Mouse (Mus musculus): ENCODE measurements at regions not wholly inside any gene's neighbourhood (a gene's known extent, or its start where the extent isn't known, plus 50 kb on each side); places are given as distances from the start of the nearest gene placed in this dataset.

DNA sequence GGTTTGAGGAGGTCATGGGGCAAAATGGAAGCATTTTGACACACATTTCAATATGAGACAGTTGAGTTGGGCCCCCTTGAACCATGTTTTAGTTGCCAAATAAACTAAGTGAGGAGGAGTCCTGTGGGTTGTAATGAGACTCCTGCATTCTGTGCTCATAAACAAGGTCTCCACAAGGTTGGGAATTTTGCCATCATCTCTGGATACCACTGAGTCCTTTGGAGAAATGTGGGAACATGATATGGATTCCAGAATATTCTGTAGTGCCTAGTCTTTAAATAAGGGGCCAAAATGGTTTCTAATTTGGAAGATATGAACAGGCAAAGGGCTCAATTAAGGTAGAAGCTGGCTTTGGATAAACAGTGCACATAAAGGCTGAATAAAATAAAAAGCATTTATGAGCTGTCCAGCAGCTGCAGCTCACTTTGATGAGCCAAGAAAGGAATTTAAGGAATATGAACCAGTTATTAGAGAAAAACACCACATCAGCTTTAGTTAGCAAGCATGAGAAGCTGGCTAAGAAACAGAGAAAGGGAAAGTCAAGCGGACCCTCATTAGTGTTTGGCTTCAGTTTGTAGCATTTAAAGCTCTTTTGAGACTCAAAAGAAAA is 161.3 kb upstream of the Sstr4 start:
- no peak overlapping the region for H3K27ac ChIP-seq (ENCODE audit: low read depth, low read length)
- H3K36me3 ChIP-seq (ENCODE audit: control insufficient read depth, insufficient read depth, low read length) = no peaks in the 10 kb centered on the region
- H3K4me3 ChIP-seq (ENCODE audit: low read depth, low read length) = no peak overlapping the region
- no peak overlapping the region for H3K4me2 ChIP-seq
- no peak for DNase-seq (ENCODE audit: low spot score)
- no peak for ATAC-seq (replicated peaks; ENCODE audit: low FRiP score)
- no peak overlapping the region for H3K9ac ChIP-seq (ENCODE audit: low read depth, low read length)
- 86% methylated on average over 1 of the region's 1 CpGs for WGBS
- H3K9me3 ChIP-seq (ENCODE audit: control insufficient read depth, low read length) = no peaks in the 10 kb centered on the region
- H3K4me1 ChIP-seq (replicated peaks; ENCODE audit: control insufficient read depth, insufficient read depth, low read length) = no peaks in the 10 kb centered on the region
- no peaks in the 10 kb centered on the region for H3K27me3 ChIP-seq (replicated peaks; ENCODE audit: control insufficient read depth, insufficient read depth, low read length)

GRCm38 (mm10) chr2:148237121-148237520 is 158.0 kb upstream of the Sstr4 start:
- WGBS = 63% methylated on average over 4 of the region's 4 CpGs
- Histone ChIP-seq H3K27me3 (replicated peaks; ENCODE audit: control insufficient read depth, insufficient read depth, low read length) (no peaks in the 10 kb centered on the region), H3K4me2 (no peak overlapping the region), H3K36me3 (ENCODE audit: control insufficient read depth, insufficient read depth, low read length) (no peaks in the 10 kb centered on the region), H3K9ac (ENCODE audit: low read depth, low read length) (no peak overlapping the region), H3K9me3 (ENCODE audit: control insufficient read depth, low read length) (no peaks in the 10 kb centered on the region), H3K4me3 (ENCODE audit: low read depth, low read length) (no peak overlapping the region), H3K4me1 (replicated peaks; ENCODE audit: control insufficient read depth, insufficient read depth, low read length) (no peaks in the 10 kb centered on the region), H3K27ac (ENCODE audit: low read depth, low read length) (no peak overlapping the region)
- ATAC-seq (replicated peaks; ENCODE audit: low FRiP score) (no peak), DNase-seq (ENCODE audit: low spot score) (no peak)

DNA sequence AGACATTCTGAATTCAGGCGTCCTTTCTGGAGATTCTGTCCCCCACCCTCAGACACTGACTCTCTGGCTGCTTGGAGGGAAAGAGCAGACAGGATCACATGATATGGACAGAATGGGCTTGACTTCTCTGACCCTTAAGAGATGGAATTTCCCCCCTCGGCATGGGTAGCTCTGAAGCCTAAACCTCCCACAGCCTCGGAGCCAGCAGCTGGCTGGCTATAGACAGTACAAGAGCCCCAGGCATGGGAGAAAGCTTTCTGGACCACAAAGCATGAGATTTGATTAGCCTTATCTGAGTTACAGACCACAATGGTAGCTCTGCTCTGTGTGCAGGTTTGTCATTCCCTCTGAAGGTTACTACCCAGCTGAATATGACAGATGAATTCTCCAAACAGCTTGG is 156.1 kb upstream of the Sstr4 start:
- Histone ChIP-seq H3K4me3 (ENCODE audit: low read depth, low read length) (no peak overlapping the region), H3K27me3 (replicated peaks; ENCODE audit: control insufficient read depth, insufficient read depth, low read length) (no peaks in the 10 kb centered on the region), H3K27ac (ENCODE audit: low read depth, low read length) (no peak overlapping the region), H3K36me3 (ENCODE audit: control insufficient read depth, insufficient read depth, low read length) (no peaks in the 10 kb centered on the region), H3K4me1 (replicated peaks; ENCODE audit: control insufficient read depth, insufficient read depth, low read length) (no peaks in the 10 kb centered on the region), H3K9me3 (ENCODE audit: control insufficient read depth, low read length) (no peaks in the 10 kb centered on the region), H3K4me2 (no peak overlapping the region), H3K9ac (ENCODE audit: low read depth, low read length) (no peak overlapping the region)
- 46% methylated on average over 3 of the region's 3 CpGs for WGBS
- DNase-seq (ENCODE audit: low spot score) = no peak
- ATAC-seq (replicated peaks; ENCODE audit: low FRiP score) = no peak

- ATAC-seq (replicated peaks; ENCODE audit: low FRiP score) (no peak), DNase-seq (ENCODE audit: low spot score) (no peak)
- Histone ChIP-seq H3K27me3 (replicated peaks; ENCODE audit: control insufficient read depth, insufficient read depth, low read length) (no peaks in the 10 kb centered on the region), H3K27ac (ENCODE audit: low read depth, low read length) (no peak overlapping the region), H3K4me2 (no peak overlapping the region), H3K4me3 (ENCODE audit: low read depth, low read length) (no peak overlapping the region), H3K36me3 (ENCODE audit: control insufficient read depth, insufficient read depth, low read length) (no peaks in the 10 kb centered on the region), H3K9ac (ENCODE audit: low read depth, low read length) (no peak overlapping the region), H3K4me1 (replicated peaks; ENCODE audit: control insufficient read depth, insufficient read depth, low read length) (no peaks in the 10 kb centered on the region), H3K9me3 (ENCODE audit: control insufficient read depth, low read length) (no peaks in the 10 kb centered on the region)
- WGBS = 84% methylated on average over 4 of the region's 4 CpGs
Observed at GRCm38 (mm10) chr2:148242242-148242641, 152.9 kb upstream of the Sstr4 start.

GRCm38 (mm10) chr2:148245575-148245974 is 149.6 kb upstream of the Sstr4 start:
- no peaks in the 10 kb centered on the region for H3K27me3 ChIP-seq (replicated peaks; ENCODE audit: control insufficient read depth, insufficient read depth, low read length)

GRCm38 (mm10) chr2:148250902-148251301 is 144.2 kb upstream of the Sstr4 start:
- ATAC-seq (replicated peaks; ENCODE audit: low FRiP score) (no peak), DNase-seq (ENCODE audit: low spot score) (no peak)
- Histone ChIP-seq H3K27me3 (replicated peaks; ENCODE audit: control insufficient read depth, insufficient read depth, low read length) (no peaks in the 10 kb centered on the region), H3K4me2 (no peak overlapping the region), H3K4me1 (replicated peaks; ENCODE audit: control insufficient read depth, insufficient read depth, low read length) (no peaks in the 10 kb centered on the region), H3K4me3 (ENCODE audit: low read depth, low read length) (no peak overlapping the region), H3K36me3 (ENCODE audit: control insufficient read depth, insufficient read depth, low read length) (no peaks in the 10 kb centered on the region), H3K27ac (ENCODE audit: low read depth, low read length) (no peak overlapping the region), H3K9ac (ENCODE audit: low read depth, low read length) (no peak overlapping the region), H3K9me3 (ENCODE audit: control insufficient read depth, low read length) (no peaks in the 10 kb centered on the region)
- WGBS = 70% methylated on average over 1 of the region's 1 CpGs

More at GRCm38 (mm10) chr2:148245575-148245974, 149.6 kb upstream of the Sstr4 start:
- 66% methylated on average over 2 of the region's 2 CpGs for WGBS
- ATAC-seq (replicated peaks; ENCODE audit: low FRiP score) (no peak), DNase-seq (ENCODE audit: low spot score) (no peak)
- Histone ChIP-seq H3K9me3 (ENCODE audit: control insufficient read depth, low read length) (no peaks in the 10 kb centered on the region), H3K4me2 (no peak overlapping the region), H3K4me1 (replicated peaks; ENCODE audit: control insufficient read depth, insufficient read depth, low read length) (no peaks in the 10 kb centered on the region), H3K9ac (ENCODE audit: low read depth, low read length) (no peak overlapping the region), H3K36me3 (ENCODE audit: control insufficient read depth, insufficient read depth, low read length) (no peaks in the 10 kb centered on the region), H3K4me3 (ENCODE audit: low read depth, low read length) (no peak overlapping the region), H3K27ac (ENCODE audit: low read depth, low read length) (no peak overlapping the region)

- Histone ChIP-seq H3K4me1 (replicated peaks; ENCODE audit: control insufficient read depth, insufficient read depth, low read length) (no peaks in the 10 kb centered on the region), H3K4me2 (no peak overlapping the region), H3K27ac (ENCODE audit: low read depth, low read length) (no peak overlapping the region), H3K27me3 (replicated peaks; ENCODE audit: control insufficient read depth, insufficient read depth, low read length) (no peaks in the 10 kb centered on the region), H3K9me3 (ENCODE audit: control insufficient read depth, low read length) (no peaks in the 10 kb centered on the region), H3K9ac (ENCODE audit: low read depth, low read length) (no peak overlapping the region), H3K36me3 (ENCODE audit: control insufficient read depth, insufficient read depth, low read length) (no peaks in the 10 kb centered on the region), H3K4me3 (ENCODE audit: low read depth, low read length) (no peak overlapping the region)
- ATAC-seq (replicated peaks; ENCODE audit: low FRiP score) (no peak), DNase-seq (ENCODE audit: low spot score) (no peak)
Observed at GRCm38 (mm10) chr2:148255662-148256061, 139.5 kb upstream of the Sstr4 start.

DNA sequence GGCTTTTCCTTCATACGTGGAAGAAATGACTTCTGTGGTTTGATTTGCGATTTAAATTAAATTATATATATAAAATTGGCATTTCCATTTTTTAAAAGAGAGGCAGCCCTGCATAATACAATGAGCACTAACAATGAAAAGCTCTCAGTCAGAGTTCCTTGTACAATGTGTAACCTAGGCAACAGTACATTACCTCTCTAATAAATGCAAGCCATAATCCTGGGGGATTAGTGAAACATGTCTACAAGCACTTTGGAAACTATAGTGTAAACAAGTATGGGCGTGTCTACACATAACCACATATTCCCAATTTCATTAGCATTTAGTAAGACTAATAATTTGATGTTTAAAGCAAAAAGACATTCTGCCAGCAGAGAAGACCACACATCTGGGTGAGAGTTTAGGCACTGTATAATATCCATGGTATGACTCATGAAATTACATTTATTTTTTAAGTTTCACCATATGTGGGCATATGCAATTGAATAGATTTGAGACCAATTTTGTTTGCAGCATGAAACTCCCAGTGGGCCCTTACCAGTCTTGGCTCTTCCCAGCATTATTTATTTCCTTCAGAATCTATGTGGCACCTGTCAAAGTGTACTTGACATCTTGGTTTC is 130.9 kb upstream of the Sstr4 start:
- Histone ChIP-seq H3K4me2 (no peak overlapping the region), H3K27ac (ENCODE audit: low read depth, low read length) (no peak overlapping the region), H3K36me3 (ENCODE audit: control insufficient read depth, insufficient read depth, low read length) (no peaks in the 10 kb centered on the region), H3K9me3 (ENCODE audit: control insufficient read depth, low read length) (no peaks in the 10 kb centered on the region), H3K27me3 (replicated peaks; ENCODE audit: control insufficient read depth, insufficient read depth, low read length) (no peaks in the 10 kb centered on the region), H3K9ac (ENCODE audit: low read depth, low read length) (no peak overlapping the region), H3K4me3 (ENCODE audit: low read depth, low read length) (no peak overlapping the region), H3K4me1 (replicated peaks; ENCODE audit: control insufficient read depth, insufficient read depth, low read length) (no peaks in the 10 kb centered on the region)
- WGBS = 80% methylated on average over 3 of the region's 3 CpGs
- ATAC-seq (replicated peaks; ENCODE audit: low FRiP score) (no peak), DNase-seq (ENCODE audit: low spot score) (no peak)

GRCm38 (mm10) chr2:148279200-148279599 is 115.9 kb upstream of the Sstr4 start:
- ATAC-seq (replicated peaks; ENCODE audit: low FRiP score) = no peak
- H3K27ac ChIP-seq (ENCODE audit: low read depth, low read length) = no peak overlapping the region
- H3K4me1 ChIP-seq (replicated peaks; ENCODE audit: control insufficient read depth, insufficient read depth, low read length) = no peaks in the 10 kb centered on the region
- H3K36me3 ChIP-seq (ENCODE audit: control insufficient read depth, insufficient read depth, low read length) = no peaks in the 10 kb centered on the region
- no peaks in the 10 kb centered on the region for H3K9me3 ChIP-seq (ENCODE audit: control insufficient read depth, low read length)
- no peak overlapping the region for H3K9ac ChIP-seq (ENCODE audit: low read depth, low read length)
- no peak overlapping the region for H3K4me2 ChIP-seq
- H3K27me3 ChIP-seq (replicated peaks; ENCODE audit: control insufficient read depth, insufficient read depth, low read length) = no peaks in the 10 kb centered on the region
- H3K4me3 ChIP-seq (ENCODE audit: low read depth, low read length) = no peak overlapping the region
- 81% methylated on average over 3 of the region's 3 CpGs for WGBS
- DNase-seq (ENCODE audit: low spot score) = no peak

Data from liver, embryonic 11.5 days (tissue).